Mouse (Mus musculus): ENCODE data around the gene Proser1.

Proser1 gene

GRCm38 (mm10) chr3:53463046-53463764 is at the start of gene Proser1, which contains the start of gene Nhlrc3:
Gene Proser1 (plus strand): TSS chr3:53463666.
Gene Nhlrc3 (minus strand): TSS chr3:53463332.
- DNase-seq (ENCODE audit: inconsistent ontology term) = peak; percentile 99

DNA sequence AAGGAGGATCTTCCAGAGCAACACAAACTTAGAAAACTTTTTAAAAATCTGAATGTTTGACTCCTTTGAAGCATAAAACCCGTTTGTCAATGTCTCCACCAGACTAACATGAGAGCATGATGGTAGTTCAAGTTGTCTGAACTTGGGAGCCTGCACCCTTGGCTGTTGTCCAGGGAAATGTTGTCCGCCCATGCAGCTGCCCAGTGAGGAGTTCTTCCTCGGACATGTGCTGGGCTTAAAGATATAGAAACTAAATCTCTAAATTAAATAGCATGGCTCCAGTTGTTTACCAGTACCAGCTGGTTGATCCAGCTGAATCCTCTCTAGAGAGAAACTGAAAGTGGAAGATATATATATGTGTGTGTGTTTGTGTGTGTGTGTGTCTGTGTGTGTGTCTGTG is 49.5 kb upstream of the Proser1 start:
- DNase-seq (ENCODE audit: inconsistent ontology term) = peak; percentile 5

- DNase-seq (ENCODE audit: inconsistent ontology term) = peak; percentile 62
Observed at GRCm38 (mm10) chr3:53416036-53416506, 47.4 kb upstream of the Proser1 start.

GRCm38 (mm10) chr3:53417701-53418100 is 45.8 kb upstream of the Proser1 start:
- DNase-seq (ENCODE audit: inconsistent ontology term) = no peak

- no peak for DNase-seq (ENCODE audit: inconsistent ontology term)
Observed at GRCm38 (mm10) chr3:53421656-53422055, 41.8 kb upstream of the Proser1 start.

DNA sequence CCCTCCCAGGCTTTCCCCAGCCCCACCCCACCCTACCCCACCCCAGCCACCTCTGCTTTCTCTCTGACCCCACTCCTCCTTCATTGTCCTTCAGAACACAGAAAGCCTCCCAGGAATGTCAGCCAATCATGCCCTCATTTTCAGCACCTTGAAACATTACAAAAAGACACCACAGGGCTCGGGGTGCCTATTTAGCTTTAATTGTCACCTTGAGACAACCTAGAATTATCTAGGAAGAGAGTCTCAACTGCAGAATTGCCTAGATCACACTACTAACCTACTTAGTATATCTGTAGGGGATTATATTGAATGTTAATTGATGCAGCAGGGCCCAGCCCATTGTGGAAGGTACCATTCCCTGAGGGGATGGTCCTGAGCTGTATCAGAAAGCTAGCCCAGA is 40.8 kb upstream of the Proser1 start:
- DNase-seq (ENCODE audit: inconsistent ontology term) = no peak

GRCm38 (mm10) chr3:53423576-53423975 is 39.9 kb upstream of the Proser1 start:
- DNase-seq (ENCODE audit: inconsistent ontology term) = no peak

GRCm38 (mm10) chr3:53434610-53435009 is 28.9 kb upstream of the Proser1 start:
- DNase-seq (ENCODE audit: inconsistent ontology term) = no peak

GRCm38 (mm10) chr3:53436550-53436949 is 26.9 kb upstream of the Proser1 start:
- DNase-seq (ENCODE audit: inconsistent ontology term) = no peak

DNA sequence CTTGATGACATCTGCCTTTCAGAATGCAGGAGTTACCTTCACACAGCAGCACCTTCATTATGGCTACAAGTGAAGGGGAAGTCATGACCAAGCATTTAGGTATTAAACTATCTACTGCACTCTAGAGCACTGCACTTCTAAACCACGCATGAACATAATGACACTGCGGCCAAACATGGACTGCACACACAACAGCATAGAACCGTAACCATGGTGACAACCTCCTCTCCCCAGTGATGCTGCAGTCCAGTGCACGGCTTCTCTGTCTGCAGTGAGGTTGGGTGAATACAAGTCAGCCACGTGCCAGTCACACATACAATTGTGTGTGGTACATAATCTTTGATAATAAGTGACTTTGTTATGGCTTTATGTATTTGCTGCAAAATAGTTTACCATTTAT is 17.9 kb upstream of the Proser1 start:
- no peak for DNase-seq (ENCODE audit: inconsistent ontology term)

GRCm38 (mm10) chr3:53446801-53447200 is 16.7 kb upstream of the Proser1 start:
- DNase-seq (ENCODE audit: inconsistent ontology term) = no peak

GRCm38 (mm10) chr3:53448208-53448607 is 15.3 kb upstream of the Proser1 start:
- peak; percentile 76 for DNase-seq (ENCODE audit: inconsistent ontology term)

DNA sequence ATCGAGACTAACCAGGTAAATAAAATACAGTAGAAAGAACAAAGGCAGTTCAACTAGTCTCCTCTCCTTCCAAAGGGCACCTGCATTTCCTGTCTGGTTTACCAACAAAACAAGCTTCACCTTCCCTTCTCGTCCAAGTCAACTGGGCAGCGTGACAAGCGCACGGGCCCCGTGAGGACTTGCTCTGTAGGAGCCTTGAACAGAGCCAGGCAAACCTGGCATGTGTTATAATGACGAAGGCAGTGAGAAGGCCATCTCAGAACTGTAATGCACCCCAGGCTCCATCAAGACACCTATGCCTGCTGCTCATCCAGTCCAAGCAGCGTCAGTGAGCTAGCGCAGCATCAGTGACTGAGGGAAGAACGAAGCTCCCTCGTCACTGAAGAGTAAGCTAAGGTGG is 12.8 kb upstream of the Proser1 start:
- DNase-seq (ENCODE audit: inconsistent ontology term) = no peak

DNA sequence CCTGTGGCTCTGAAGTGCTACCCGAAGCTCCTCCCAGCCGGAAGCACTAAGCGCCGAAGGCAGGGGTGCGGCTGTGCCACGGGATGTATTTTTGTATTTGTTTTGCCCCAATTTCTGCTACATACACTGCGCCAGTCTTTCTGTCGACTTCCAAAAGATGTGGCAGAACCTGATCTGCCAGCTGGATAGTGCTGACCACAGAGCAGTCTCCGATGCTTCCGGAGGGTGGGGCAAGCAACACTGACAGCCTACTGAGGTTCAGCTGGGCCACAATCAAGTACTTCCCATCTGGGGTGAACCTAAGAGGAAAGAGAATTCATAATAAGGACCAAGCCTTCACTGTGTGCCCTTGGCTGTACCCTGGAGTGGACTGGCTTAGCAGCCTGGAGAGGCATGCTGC is 11.1 kb upstream of the Proser1 start:
- DNase-seq (ENCODE audit: inconsistent ontology term) = no peak

DNA sequence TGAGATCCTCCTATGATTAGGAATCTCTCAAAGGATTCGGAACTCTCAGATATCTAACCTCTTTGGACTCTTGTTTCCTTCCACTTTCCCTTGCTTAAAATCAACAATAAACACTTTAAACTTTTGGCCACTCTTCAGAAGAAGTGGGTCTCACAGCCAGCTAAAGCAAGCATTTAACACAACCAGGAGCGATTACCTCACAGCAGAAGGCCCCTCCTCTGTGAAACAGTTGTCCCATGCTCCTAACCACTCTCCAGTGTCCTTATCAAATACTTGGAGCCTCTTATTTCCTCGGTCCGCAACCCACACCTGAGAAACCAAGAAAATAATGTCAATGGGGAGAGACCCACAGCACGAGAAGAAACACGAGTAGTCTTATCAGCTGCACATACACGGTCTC is 10.1 kb upstream of the Proser1 start:
- no peak for DNase-seq (ENCODE audit: inconsistent ontology term)

- DNase-seq (ENCODE audit: inconsistent ontology term) = no peak
Observed at GRCm38 (mm10) chr3:53454005-53454404, 9.5 kb upstream of the Proser1 start.

DNA sequence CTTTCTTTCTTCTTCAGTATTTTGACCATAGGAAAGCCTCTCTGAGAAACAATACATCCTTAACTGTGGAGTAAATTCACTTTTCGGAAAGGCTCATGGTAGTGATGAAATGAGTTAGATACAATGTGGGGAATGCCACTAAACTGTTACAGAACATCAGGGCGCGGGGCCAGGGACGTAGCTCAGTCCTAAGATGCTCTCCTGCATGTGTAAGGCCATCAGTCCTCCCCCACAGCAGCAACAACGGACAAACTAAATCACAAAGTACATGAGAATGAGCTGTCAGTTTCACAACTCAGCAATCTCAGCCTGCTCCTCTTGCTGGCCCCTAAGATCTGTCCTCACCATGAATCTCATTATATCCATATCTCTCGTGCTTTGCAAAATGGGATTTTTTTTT is 8.9 kb upstream of the Proser1 start:
- DNase-seq (ENCODE audit: inconsistent ontology term) = no peak

GRCm38 (mm10) chr3:53454984-53455383 is 8.5 kb upstream of the Proser1 start:
- no peak for DNase-seq (ENCODE audit: inconsistent ontology term)

GRCm38 (mm10) chr3:53457750-53458149 is 5.7 kb upstream of the Proser1 start:
- DNase-seq (ENCODE audit: inconsistent ontology term) = no peak

DNA sequence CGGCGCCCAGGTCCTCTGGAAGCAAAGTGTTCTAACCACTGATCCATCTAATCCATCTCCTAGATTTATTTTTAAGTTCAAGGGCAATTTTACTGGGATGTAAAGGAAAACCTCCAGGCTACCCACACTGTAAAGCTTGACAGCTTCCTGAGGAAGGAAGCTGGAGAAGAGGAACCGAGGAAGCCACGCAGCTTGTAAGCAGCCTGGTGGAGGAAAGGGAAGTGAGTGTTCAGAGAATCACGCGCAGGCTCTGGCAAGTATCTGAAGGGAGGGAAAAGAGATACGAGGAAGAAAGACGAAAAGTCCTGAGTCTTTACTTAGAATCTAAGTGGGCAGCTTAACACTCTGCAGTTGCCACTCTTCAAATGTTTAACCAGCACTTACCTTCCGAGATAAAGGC is 3.4 kb upstream of the Proser1 start:
- no peak for DNase-seq (ENCODE audit: inconsistent ontology term)

- no peak for DNase-seq (ENCODE audit: inconsistent ontology term)
Observed at GRCm38 (mm10) chr3:53462701-53463045, 793 bp upstream of the Proser1 start.

DNA sequence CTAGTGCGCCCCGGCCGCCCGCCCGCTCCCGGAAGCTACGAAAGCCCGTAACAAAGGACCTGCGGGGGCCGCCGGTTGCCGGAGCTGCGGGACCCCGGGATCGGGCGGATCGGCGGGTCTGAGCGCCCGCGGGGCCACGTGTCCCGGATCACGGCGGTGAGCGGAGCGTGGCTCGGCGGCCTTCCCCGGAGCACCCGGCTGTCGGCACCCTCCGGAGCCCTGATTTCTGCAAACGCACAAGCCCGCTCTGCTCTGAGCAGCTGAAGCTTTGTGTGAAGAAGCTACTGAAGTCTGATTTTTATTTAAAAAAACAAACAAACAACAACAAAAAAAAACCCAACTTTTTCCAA is 274 bp downstream of the Proser1 start:
- DNase-seq (ENCODE audit: inconsistent ontology term) = no peak

DNA sequence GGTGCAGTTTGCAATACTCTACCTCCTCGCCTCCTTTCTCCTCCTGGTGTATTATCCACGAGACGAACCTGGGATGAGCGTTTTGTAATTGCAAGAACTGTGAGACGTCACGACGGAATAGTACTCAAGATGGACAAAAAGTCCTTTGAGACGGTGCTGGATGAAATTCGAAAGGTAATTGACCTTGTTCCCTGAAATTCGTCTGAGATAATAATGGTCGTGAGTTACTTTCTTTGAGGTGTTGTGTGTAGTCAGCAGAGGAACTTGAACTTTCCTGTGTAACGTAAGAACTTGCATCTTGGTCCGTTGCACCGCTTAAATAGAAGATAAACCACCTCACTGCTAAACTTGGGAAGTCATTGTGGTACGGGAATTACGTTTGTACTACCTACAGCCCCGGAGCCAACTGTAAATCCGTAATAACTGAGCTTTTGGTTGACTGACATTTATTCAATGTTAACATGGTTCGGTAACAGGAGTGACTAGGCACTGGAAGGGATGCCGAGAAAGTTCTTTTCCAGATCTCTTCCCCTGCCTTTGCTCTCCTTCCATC is 756 bp downstream of the Proser1 start:
- DNase-seq (ENCODE audit: inconsistent ontology term) = no peak

- no peak for DNase-seq (ENCODE audit: inconsistent ontology term)
Observed at GRCm38 (mm10) chr3:53465330-53465729, 1.9 kb downstream of the Proser1 start.

All from Muller cell, postnatal 12 days (primary cell).